Mouse (Mus musculus) CD4-positive, CD25-positive, alpha-beta regulatory T cell, adult 4 months (primary cell): ENCODE data around the gene Podxl. TPM values are rescaled to one million over a fixed set of nuclear protein-coding genes. Genes with fewer than 3 reads are reported as not detected.
A peak's percentile ranks its signal among the peaks of the same experiment; 100 is the strongest.

ENCODE experiments used
- ATAC-seq: one replicate; pipeline ENCODE4 v1.8.0; 2017
- polyA plus RNA-seq, 2 experiments: library from polyadenylated mRNA; unstranded; fragments of 100-300 nt; shearing (Covaris generic); gene quantifications; one replicate each; pipeline ENCODE4 v1.2.1; 2017

The Podxl gene
- polyA plus RNA-seq, 2 experiments from 2014 or later: not detected

GRCm38 (mm10) chr6:31522478-31522877 is 41.3 kb downstream of the Podxl start:
- ATAC-seq: no peak

DNA sequence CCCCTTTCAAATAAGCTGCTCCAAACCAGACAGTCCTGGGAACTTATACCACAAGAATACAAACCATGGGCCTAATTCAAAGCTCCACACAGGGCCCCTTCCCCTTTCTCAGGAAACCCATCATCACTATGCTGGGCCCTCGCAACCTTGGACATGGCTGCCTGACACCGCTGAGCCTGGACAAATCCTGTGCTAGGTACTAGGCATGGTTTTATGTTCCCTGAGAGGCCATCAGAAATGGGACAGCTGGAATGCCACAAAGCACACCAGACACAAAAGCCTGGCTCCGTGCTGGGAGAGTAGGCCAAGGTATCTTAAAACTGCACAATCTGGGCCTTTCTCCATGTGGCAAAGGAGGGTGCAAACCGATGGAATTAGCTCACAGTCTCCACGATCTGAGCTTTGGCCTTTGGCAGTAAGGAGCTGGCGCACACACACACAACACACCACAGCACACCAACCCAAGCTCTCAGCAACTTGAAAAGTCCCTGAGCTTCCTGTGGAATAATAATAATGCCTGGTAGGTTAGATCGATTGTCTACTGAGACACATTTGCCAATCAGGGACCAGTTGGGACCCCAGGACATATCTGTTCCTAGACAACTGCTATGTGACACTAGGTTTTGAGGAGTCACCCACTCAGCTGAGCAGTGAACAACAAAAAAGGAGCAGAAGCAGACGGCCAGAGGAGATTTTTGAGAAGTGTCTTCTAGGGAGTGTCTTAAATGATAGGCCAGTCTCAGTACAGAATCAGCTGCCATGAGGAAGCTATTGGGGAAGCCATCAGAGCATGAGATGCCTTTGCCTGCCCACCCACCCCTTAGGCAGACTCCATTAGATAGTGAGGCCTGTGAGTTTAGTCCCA is 42.1 kb downstream of the Podxl start:
- no peak for ATAC-seq

GRCm38 (mm10) chr6:31520486-31521215 is 43.1 kb downstream of the Podxl start:
- ATAC-seq: no peak

GRCm38 (mm10) chr6:31519001-31519471 is 44.7 kb downstream of the Podxl start:
- ATAC-seq: no peak

DNA sequence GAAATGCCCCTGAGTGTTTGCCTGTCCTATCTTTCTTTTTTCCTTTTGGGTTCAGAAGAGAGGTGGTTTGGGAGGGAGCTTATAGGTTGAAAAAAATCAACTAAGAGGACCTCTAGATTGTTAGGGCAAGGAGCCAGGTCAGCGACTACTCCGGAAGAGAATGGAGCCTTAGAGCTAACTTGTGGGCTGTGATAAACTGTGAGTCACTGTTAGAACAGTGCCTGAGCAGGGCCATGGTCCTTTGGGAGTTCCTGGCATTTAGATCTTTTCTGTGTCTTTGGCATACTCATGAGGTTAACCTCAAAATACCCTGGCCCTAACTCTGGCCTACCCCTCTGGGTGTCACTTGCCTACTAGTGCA is 45.5 kb downstream of the Podxl start:
- ATAC-seq: no peak

- no peak for ATAC-seq
Observed at GRCm38 (mm10) chr6:31517681-31518337, 46.0 kb downstream of the Podxl start.

GRCm38 (mm10) chr6:31513726-31514125 is 50.1 kb downstream of the Podxl start:
- ATAC-seq: no peak

- ATAC-seq: no peak
Observed at GRCm38 (mm10) chr6:31502614-31503013, 61.2 kb downstream of the Podxl start.

- ATAC-seq: no peak
Observed at GRCm38 (mm10) chr6:31500691-31501090, 63.1 kb downstream of the Podxl start.

DNA sequence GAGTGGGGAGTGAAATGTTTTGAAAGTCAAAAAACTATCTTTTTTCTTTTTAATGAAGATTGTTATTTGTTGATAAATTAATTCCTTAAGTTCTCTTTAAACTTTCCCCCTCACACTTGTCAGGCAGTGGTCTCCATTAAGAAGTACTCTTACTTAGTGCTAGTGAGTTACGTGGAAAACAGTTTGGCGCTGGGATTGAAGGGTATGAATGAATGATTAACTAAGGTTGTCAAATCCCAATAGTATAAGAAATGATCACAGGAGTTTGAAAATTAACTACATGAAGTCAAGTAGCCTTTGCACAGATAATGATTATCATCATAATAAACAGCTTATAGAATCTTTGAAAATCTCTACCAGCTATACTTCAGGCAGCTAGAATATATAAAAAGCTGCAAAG is 63.5 kb downstream of the Podxl start:
- no peak for ATAC-seq

GRCm38 (mm10) chr6:31499836-31500235 is 63.9 kb downstream of the Podxl start:
- ATAC-seq: no peak

GRCm38 (mm10) chr6:31496227-31496626 is 67.6 kb downstream of the Podxl start:
- ATAC-seq: no peak

- peak; percentile 79 for ATAC-seq
Observed at GRCm38 (mm10) chr6:31495122-31495731, 68.6 kb downstream of the Podxl start.

GRCm38 (mm10) chr6:31489950-31490349 is 73.8 kb downstream of the Podxl start:
- ATAC-seq: peak; percentile 60

- no peak for ATAC-seq
Observed at GRCm38 (mm10) chr6:31486601-31487000, 77.2 kb downstream of the Podxl start.

DNA sequence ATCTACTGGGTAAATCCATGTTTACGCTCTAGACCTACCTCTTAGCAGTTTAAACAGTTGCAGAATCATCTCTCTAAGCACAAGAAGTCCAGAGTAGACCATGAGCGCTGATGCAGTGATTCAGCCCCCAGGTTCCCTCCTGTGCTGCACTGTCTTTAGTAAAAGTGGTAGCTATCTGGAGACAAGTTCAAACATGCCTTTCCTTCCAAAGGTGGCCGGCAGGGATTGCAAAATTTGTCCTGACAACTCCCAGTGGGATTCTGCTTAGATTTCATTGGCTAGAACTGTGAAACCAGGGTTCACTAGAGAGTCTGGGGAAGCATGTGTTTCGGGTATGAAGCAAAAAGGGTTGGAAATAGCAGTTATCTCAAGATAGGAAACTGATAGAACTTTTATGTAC is 83.8 kb downstream of the Podxl start:
- no peak for ATAC-seq

DNA sequence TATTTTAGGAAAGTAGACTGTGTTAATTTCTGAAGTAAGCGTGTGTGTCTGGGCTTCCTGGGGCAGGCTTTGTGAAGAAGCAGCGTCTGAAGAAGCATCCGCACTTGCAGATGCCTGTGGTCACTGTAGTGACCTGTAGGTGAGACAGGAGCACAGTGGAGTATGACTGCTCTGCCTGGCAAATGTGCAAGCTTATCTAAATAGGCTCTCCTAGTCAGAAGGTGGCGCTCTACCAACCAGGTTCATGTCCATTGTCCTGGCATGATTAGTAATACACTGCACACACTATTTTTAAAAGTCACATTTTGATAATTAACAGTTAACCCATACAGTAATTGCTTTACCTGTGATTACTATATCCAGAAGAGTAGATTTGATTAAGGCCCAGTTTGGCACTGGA is 85.6 kb downstream of the Podxl start:
- ATAC-seq: no peak

Other genes with a start within 250 kb of the Podxl start
- gene Mkln1, start 165.2 kb downstream of the Podxl start, polyA plus RNA-seq: 100 to 1,000 TPM; 314 to 377 TPM